Mouse (Mus musculus): ENCODE measurements around the gene Lilra6.
"Not testable (repeated sequence)": the region's sequence is repeated elsewhere in the genome, so short reads cannot be mapped to it uniquely, and the experiment has no call there.

Lilra6 gene

DNA sequence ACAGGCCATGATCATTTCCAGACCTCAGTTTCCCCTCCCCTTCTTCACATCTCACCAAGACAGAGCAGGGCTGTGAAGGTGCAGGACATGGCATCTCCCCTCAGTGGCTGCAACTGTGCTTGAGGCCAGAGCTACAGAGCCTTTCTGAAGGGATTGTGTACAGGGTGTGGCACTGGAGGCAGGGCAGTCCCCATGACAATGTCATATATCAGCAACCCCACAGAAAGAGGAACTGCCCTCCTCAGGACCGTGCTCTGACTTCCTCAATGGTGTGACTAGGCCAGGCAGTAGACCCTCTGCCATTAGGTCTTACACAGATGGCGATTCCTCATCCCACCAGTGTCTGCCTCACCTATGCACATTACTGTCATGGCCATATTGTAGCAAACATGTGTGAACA is at the start of gene Lilra6:
Lilra6 (minus strand) TSS at position 117 of the 400 bp plus-strand sequence.
- not testable (repeated sequence) for DNase-seq (ENCODE audit: low spot score in 2 of 2)

DNA sequence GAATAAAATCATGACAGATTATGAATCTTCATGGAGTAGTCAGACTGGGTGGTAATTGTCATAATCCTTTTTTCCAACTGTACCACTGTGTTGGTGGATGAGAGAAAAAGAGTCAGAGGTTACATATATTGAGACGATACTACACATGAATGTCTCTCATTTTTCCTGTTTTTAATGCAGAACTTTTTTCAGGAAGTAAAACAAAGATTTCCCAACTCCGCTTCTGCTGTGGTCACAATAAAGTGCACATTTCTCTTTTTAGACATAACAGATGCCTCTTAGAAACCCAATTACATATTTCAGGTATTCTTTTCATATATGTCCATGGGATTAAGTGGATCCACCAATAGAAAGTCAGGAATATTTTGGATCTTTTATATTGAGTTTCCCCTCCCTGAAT is 46.7 kb upstream of the Lilra6 start:
- DNase-seq (ENCODE audit: low spot score in 2 of 2): no peak

DNA sequence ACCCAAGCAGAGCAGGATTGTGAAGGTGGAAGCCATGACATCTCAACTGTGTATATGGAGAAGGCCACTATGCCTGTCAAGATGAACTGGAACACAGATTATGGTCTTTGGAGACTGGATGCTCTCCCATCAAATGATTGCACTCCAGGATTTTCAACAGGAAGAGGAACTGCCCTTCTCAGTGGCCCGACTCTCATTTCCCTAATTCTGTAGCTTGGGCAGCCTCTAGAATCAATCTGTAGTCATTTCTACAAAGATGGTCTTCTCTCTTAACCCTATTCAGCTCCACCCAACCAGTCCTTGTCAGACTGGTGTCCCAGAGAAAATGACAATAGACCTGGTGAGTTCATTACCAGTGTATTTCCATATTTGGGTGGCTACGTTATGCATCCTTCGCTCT is 42.1 kb upstream of the Lilra6 start:
- no peak for DNase-seq (ENCODE audit: low spot score in 2 of 2)

DNA sequence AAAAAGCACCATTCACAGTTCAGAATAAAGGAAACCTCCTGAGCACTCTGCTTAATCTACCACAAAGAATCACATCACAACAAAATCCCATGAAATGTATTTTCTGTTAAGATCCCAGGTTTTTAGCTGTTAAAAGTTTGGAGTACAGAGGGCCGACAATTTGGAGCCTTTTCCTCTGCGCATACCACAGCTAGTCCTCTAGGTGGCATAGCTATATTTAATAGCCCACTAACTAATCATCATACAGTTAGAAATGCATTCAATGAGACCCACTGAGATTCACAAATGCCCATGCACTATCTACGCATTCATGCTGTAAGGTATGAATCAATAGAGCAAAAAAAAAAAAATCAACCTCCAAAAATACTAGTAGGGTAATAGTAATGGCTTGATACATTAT is 33.9 kb upstream of the Lilra6 start:
- DNase-seq (ENCODE audit: low spot score in 2 of 2): no peak

DNA sequence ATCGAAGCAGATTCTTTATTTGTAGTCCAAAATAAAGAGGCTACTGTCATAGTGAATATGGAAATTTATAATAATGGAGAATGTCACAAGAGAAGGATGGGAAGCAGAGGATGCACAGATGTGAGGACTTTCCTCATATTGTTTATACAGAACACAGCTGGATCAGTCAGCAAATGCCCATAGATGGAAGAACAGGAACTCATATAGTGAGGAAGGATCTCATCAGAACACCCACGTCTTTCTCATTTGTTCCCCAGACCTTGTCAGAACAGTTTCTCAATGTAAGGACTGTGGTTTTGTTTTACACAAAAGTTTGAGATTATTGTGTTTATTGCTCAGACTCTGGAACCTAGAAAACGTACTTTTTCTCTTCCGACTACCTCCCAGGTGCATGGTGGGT is 32.9 kb upstream of the Lilra6 start:
- no peak for DNase-seq (ENCODE audit: low spot score in 2 of 2)

DNA sequence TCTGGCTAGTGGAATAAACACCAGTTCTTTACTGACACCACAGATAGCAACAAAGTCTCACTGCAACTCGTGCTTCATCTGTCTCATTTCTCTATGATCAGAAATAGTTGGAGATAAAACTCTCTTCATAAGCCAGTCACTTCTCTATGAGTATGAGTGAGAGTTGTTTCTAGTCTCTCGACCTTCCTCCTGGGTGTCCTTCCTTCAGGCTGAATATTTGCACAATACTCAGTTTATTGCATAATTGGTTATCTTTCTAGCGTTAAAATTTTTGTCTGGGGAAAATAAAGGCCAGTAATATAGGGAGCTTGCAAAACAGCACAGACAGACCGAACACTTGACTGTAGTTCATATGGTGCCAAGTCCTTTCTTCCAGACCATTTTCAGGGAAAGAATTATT is 30.8 kb upstream of the Lilra6 start:
- no peak for DNase-seq (ENCODE audit: low spot score in 2 of 2)

DNA sequence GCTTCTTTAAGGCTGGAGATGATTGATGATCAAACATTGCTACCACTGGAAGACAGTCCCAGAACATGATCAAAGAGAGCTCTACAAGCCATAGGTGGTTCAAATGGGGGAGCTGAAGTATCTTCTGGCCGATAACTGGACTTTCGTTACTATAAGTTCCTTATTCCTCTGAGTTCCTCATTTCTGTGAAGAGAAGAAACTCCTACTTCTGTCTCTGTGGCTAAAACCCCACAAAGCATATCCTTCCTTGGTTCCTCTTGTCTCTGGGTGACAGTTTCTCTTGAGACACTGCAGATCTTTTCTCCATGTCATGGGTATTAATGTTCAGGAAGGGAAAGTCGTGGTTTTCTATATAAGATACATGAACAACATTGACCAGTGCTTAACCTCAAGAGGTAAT is 25.6 kb upstream of the Lilra6 start:
- DNase-seq (ENCODE audit: low spot score in 2 of 2): no peak

DNA sequence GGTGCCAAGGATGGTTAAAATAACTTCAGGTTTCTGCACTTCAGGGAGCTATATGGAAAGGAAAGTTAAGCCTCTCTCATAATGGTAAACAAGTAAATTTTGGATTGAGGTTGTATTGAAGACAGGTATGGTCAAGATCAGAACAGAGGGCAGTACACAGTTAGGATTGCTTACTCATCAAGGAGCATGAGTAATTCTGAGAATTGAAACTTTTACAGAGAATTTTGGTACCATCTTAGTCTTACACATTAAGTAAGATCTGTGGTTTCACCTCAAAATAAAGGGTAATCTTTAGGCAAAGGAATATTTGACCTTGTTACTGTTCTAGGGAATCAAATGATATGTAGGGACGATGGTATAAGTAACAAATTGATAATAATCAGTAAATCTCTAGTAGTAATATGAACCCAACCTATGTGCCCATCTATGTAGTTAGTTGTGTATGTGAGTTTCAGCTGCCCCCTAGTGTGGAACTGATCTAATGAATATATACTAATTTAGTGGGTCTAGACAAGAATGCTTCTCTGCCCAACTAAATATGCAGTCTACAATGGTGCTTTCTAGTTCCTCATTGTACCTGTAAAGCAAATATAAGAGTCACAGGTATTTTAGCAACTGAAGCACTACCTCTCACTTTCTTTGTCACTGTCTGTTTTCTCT is 24.7 kb upstream of the Lilra6 start:
- DNase-seq (ENCODE audit: low spot score in 2 of 2): no peak

DNA sequence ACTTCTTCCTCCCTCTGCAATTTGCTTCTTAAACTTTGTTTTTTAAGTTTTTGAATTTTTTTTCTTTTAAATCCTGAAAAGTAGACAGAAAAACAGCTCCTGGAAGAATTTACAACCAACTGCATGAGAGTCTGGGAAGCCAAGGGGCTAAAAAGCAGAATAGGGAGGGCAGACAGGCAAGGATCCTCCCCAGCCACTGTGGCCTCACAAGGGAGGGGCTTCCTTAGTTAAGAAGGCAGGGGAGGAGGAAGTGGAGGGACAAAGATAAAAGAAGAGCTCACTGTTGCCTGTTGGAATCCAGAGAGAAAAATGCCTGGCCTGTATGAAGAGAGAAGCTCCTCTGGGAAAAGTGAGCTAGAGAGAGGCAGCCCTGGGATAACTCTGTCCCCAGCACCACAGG is 20.2 kb upstream of the Lilra6 start:
- DNase-seq (ENCODE audit: low spot score in 2 of 2): not testable (repeated sequence)

DNA sequence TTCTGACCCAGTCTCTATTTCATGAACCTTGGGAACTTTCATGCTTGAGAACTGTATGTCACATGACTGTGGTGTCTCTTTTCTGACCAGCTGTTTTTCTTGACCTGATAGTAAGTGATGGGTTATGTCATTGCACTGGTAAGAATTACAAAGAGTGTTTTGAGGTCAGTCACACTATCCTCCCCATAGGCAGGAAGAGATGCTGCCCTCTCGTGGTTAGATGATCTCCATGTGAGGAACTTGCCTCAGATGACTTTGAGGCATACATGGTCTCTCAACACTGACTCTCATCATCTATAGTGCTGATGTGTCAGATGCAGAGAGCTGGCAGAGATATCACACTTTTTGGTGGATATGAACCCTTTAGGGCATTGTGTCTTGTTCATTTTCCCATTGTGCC is 11.6 kb downstream of the Lilra6 start:
- no peak for DNase-seq (ENCODE audit: low spot score in 2 of 2)

DNA sequence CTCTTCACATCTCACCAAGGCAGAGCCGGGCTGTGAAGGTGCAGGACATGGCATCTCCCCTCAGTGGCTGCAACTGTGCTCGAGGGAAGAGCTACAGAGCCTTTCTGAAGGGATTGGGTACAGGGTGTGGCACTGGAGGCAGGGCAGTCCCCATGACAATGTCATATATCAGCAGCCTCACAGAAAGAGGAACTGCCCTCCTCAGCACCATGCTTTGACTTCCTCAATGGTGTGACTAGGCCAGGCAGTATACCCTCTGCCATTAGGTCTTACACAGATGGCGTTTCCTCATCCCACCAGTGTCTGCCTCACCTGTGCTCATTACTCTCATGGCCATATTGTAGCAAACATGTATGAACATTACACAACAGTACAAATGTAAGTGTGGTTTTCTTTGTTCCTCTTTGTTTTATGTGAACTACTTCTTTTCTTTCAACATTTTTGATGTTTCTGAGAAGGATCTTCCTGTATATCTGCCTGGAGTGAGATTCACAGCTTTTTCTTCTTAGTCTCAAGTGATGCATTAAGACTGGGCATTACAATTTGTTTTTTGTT is 17.2 kb downstream of the Lilra6 start, which contains the start of gene Gm14548:
Gm14548 (minus strand) TSS at position 85 of the 555 bp plus-strand sequence.
- not testable (repeated sequence) for DNase-seq (ENCODE audit: low spot score in 2 of 2)

DNA sequence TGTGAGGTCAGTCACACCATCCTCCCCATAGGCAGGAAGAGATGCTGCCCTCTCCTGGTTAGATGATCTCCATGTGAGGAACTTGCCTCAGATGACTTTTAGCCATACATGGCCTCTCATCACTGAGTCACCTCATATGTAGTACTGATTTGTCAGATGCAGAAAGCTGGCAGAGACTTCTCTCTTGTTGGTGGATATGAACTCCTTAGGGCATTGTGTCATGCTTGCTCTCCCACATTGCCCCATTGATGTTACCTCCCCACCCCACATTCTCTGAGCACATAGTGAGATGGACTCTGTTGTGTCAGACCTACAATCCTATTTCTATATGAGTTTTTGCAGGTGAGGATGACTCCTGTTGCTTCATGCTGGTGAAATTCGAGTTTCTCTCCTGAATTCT is 40.3 kb downstream of the Lilra6 start:
- not testable (repeated sequence) for DNase-seq (ENCODE audit: low spot score in 2 of 2)
